Mouse (Mus musculus) ES-E14 (cell line): Measurements from ENCODE around the gene Plcd3. TPM values are rescaled to one million over a fixed set of nuclear protein-coding genes. Genes with fewer than 3 reads are reported as not detected.

Source experiments
- DNase-seq: peaks from one replicate; pipeline ENCODE4 v3.0.0-alpha.2; 2013; ENCODE audit warnings: low read depth, low spot score
- H3K27ac ChIP-seq: 2 replicates; pipeline ENCODE4 v1.5.1; 2012; ENCODE audit warnings: low read depth, mild to moderate bottlenecking, low read length, moderate library complexity, mixed read lengths; ENCODE audit not compliant: poor library complexity, insufficient read depth, severe bottlenecking
- H3K36me3 ChIP-seq: 2 replicates; pipeline ENCODE4 v1.6.1; 2012; ENCODE audit warnings: mild to moderate bottlenecking, low read length, moderate library complexity, mixed read lengths; ENCODE audit not compliant: control insufficient read depth, poor library complexity, insufficient read depth, severe bottlenecking
- H3K4me1 ChIP-seq, 2 experiments: fragments of 150-350 bp in 1 of 2; sonication (generic) in 1 of 2; 2 replicates each; pipeline ENCODE4 v1.6.1; 2012; ENCODE audit warnings: low read length in 2 of 2, mild to moderate bottlenecking in 1 of 2, mixed read lengths in 1 of 2; ENCODE audit not compliant: control insufficient read depth in 2 of 2, insufficient read depth in 2 of 2, poor library complexity in 1 of 2
- H3K4me3 ChIP-seq, 2 experiments: fragments of 150-350 bp in 1 of 2; sonication (generic) in 1 of 2; 2 replicates each; pipeline ENCODE4 v1.5.1; 2012; ENCODE audit warnings: low read length in 2 of 2, low read depth in 1 of 2, mild to moderate bottlenecking in 1 of 2, mixed read lengths in 1 of 2; ENCODE audit not compliant: insufficient read depth in 1 of 2, poor library complexity in 1 of 2, severe bottlenecking in 1 of 2
- H3K9ac ChIP-seq: 2 replicates; pipeline ENCODE4 v1.6.1; 2012; ENCODE audit warnings: low read depth, mild to moderate bottlenecking, low read length, mixed read lengths; ENCODE audit not compliant: poor library complexity, insufficient read depth, severe bottlenecking
- H3K9me3 ChIP-seq: fragments of 150-350 bp; sonication (generic); 2 replicates; pipeline ENCODE4 v1.6.1; 2012; ENCODE audit warnings: low read depth, mild to moderate bottlenecking, low read length; ENCODE audit not compliant: control insufficient read depth, insufficient read depth
- CHD2 ChIP-seq: IDR thresholded peaks from 2 replicates; pipeline ENCODE4 v1.6.1; 2014; ENCODE audit warnings: mild to moderate bottlenecking, low read depth, low read length, inconsistent platforms
- HCFC1 ChIP-seq: IDR thresholded peaks from 2 replicates; pipeline ENCODE4 v1.6.1; 2012; ENCODE audit warnings: low read length, inconsistent platforms, borderline replicate concordance; ENCODE audit not compliant: insufficient read depth
- MAFK ChIP-seq: IDR thresholded peaks from 2 replicates; pipeline ENCODE4 v1.6.1; 2014; ENCODE audit warnings: mild to moderate bottlenecking, low read depth, low read length, inconsistent platforms; ENCODE audit not compliant: insufficient read depth
- ZC3H11A ChIP-seq: IDR thresholded peaks from 2 replicates; pipeline ENCODE4 v1.6.1; 2012; ENCODE audit warnings: low read depth, mild to moderate bottlenecking, inconsistent platforms, low read length, borderline replicate concordance
- ZNF384 ChIP-seq: IDR thresholded peaks from 2 replicates; pipeline ENCODE4 v1.6.1; 2012; ENCODE audit warnings: low read depth, low read length, inconsistent platforms
- in situ Hi-C, 2 experiments: fragments of 600-800 bp; cut with MboI; formaldehyde crosslinking; loops; one replicate each; pipeline ENCODE4 v1.15.1; 2025; ENCODE audit warnings: low sequenced_read_pairs in 2 of 2, inconsistent platforms in 1 of 2; ENCODE audit not compliant: unreplicated experiment in 2 of 2
- total RNA-seq: library from RNA; depleted of rRNA; stranded (reverse); fragments of 300-350 nt; gene quantifications from 2 replicates; pipeline ENCODE4 v1.2.3, GENCODE M21; 2012

The Plcd3 gene
- total RNA-seq, 1 experiment, result 8.0 TPM

DNA sequence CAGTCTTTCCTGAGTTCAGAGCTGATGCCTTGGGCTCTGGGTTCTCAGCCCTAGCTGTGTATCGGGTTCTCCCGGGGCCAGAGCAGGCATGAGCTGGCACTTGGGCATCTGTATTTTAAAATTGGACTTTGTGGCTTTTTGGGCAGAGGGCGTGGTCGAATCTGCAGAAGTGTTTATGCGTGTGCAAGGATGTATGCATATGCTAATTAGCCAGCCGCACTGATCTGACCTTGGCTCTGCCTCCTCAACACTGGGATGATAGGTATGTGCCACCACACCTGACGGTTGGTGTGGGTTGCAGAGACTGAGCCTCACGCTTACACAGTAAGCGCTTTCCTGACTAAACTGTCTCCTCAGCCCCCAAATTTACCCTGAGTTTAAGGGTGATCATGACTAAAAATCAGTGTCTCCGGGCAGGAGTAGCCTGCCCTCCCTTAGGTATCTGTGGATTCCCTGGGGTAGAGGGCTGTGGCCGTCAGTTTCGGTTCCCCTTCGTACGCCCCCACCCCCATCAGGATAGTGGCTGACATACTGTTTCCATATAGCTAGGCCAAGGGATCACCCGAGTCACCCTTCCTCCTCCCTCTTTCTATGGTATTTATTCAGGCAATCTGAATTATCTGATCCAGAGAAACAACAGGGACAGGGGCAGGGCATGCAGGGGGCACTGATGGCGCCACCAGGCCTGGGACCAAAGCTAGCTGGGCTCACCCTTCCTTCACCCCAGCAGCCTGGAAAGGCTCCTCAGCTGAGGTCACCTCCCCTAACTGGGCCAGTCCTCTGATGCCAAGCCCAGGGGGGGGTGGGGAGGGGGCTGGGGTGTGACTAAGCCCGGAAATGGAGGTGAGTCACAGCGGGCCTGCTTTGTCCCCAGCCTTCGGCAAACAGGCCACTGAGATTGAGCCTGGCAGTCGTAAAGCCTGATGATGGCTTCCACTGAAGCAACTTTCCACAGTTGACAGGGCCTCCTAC, 7.3 kb downstream of the Plcd3 start:
- TF ChIP-seq HCFC1, result no peak
- no peak for TF ChIP-seq CHD2
- TF ChIP-seq ZC3H11A, result no peak
- TF ChIP-seq ZNF384, result no peak
- no peak for TF ChIP-seq MAFK
- in situ Hi-C loops, result no loop called here
- Histone ChIP-seq H3K9ac (0 out of 2 replicates have a peak overlapping the region, but pooled peaks have one; percentile 33), H3K4me3 (peak overlapping the region in 1 of 2 experiments; percentile 8; a peak in 1 of 4 replicates), H3K27ac (no peak overlapping the region; the same call in 1 of the 2 replicates), H3K9me3 (no peaks in the 10 kb centered on the region), H3K36me3 (no peaks in the 10 kb centered on the region), H3K4me1 (peaks cover 7 to 42% of the 10 kb centered on the region in 2 experiments; a peak in 3 of 4 replicates)
- no peak for DNase-seq

DNA sequence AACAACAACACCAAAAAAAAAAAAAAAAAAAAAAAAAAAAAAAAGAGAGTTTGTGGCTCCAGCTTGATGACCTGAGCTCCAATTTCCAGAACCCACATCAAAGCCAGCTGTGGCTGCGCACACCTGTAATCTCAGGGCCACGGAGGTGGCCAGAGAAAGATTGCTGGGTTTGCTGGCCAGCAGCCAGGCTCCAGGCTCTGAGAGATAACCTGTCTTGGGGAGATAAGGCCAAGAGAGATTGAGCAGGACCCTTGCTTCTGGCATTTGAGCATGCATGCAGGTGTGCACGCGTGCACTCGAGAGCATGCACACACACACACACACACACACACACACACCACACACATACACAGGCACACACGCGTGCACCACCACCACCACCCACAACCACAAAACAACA, 8.2 kb downstream of the Plcd3 start:
- in situ Hi-C loops, result no loop called here
- peaks cover 7 to 36% of the 10 kb centered on the region in 2 experiments; a peak in 3 of 4 replicates for H3K4me1 ChIP-seq
- no peak for DNase-seq
- H3K27ac ChIP-seq, result no peak overlapping the region
- no peak overlapping the region for H3K4me3 ChIP-seq
- H3K9ac ChIP-seq, result no peak overlapping the region
- H3K9me3 ChIP-seq, result no peaks in the 10 kb centered on the region
- H3K36me3 ChIP-seq, result no peaks in the 10 kb centered on the region
- TF ChIP-seq MAFK (no peak), CHD2 (no peak), ZC3H11A (no peak), HCFC1 (no peak), ZNF384 (no peak)

DNA sequence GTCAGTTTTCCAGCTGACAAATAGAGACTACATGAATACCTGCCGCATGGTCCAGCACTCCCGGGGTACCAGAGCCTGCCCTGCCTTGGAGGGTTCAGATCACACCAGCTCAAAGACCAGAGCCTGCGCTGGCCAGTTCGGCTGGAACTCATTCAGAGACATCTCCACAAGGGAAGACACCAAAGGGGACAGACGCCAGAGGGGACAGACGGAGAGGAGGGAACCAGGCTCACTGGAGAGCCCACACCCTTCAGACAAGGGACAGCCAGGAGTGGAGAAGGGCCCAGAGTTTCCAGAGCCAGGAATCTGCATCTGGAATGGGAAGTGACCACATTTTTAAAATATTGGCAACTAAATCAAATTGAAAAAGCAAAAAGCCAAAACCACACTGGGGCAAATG, 19.8 kb downstream of the Plcd3 start:
- no peak overlapping the region for H3K4me3 ChIP-seq
- in situ Hi-C loops, result no loop called here
- no peak for DNase-seq
- peaks cover 3% of the 10 kb centered on the region; the same call in 1 of the 2 replicates for H3K36me3 ChIP-seq
- 0 out of 2 replicates have a peak overlapping the region, but pooled peaks have one; percentile 21 for H3K9ac ChIP-seq
- no peak overlapping the region for H3K27ac ChIP-seq
- no peaks in the 10 kb centered on the region for H3K9me3 ChIP-seq
- peaks cover 0 to 11% of the 10 kb centered on the region in 2 experiments; a peak in 1 of 4 replicates for H3K4me1 ChIP-seq
- TF ChIP-seq ZNF384 (no peak), MAFK (no peak), ZC3H11A (no peak), HCFC1 (no peak), CHD2 (no peak)

DNA sequence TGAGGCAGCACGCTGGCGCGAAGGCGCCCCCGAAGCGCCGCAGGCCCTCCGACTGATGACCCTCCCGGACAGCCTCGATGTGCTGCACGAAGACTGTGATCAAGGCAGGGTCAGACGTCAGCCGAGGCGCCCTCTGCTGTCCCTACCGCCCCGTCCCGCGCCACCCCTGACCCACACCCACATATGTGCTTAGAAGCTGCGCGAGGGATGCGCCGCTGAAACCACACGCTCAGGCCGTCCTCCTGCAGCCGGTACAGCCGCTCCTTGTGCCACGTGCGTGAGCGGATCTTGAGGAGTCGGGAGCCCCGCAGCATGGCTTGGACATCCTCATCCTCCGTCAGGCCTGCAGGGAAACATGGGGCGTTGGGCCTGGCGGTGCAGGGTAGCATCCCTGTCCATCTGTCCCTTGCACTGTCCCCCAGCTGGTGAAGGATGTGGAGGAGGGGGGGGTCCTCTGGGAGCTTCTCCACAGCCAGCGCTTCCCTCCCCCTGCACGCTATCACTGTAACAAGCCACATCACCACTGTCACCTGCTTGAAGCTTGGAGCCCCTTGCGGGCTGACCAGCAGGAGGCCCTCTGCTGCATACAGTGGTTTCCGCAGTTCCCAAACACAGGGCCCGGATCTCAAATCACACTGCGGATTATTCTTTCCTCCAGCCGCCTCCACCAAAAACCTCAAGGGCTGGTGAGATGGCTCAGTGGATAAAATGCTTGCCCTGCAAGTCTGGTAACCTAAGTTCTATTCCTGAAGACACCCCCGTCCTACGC, 21.0 kb downstream of the Plcd3 start:
- H3K27ac ChIP-seq, result no peak overlapping the region
- DNase-seq, result no peak
- in situ Hi-C loops, result no loop called here

More for the DNA sequence above, 21.0 kb downstream of the Plcd3 start:
- TF ChIP-seq ZNF384 (no peak), CHD2 (no peak), MAFK (no peak), HCFC1 (no peak), ZC3H11A (no peak)
- peak overlapping the region; percentile 47 to 61; a peak in 3 of 4 replicates for H3K4me3 ChIP-seq
- peaks cover 6% of the 10 kb centered on the region; the same call in 1 of the 2 replicates for H3K36me3 ChIP-seq
- H3K4me1 ChIP-seq, result peaks cover 0 to 11% of the 10 kb centered on the region in 2 experiments; a peak in 1 of 4 replicates
- H3K9ac ChIP-seq, result peak overlapping the region; percentile 55
- H3K9me3 ChIP-seq, result no peaks in the 10 kb centered on the region
